8 mouse cellular contexts compared by ENCODE assay signal in genomic region chr12:3981350-3982131, GRCm38 (mm10). TPM values are rescaled to one million over a fixed set of nuclear protein-coding genes. Genes with fewer than 3 reads are reported as not detected.
DNase-seq lines count a peak whose midpoint lies in the region; ATAC-seq and TF ChIP-seq lines count a peak whose summit lies in the region.

No protein-coding gene starts in this region.

- H3K4me3 ChIP-seq in CH12.LX (replicated peaks in 1 of 3; ENCODE audit: low read depth in 2 of 3, low read length in 2 of 3, poor library complexity in 1 of 3): peak overlapping the region; percentile 20 to 50 (median 41)
- peak overlapping the region; percentile 62 for H3K4me3 ChIP-seq in forebrain, embryonic 10.5 days
- peak overlapping the region; percentile 55 for H3K4me3 ChIP-seq in heart, embryonic 15.5 days
- peak overlapping the region; percentile 41 for H3K4me3 ChIP-seq in liver, embryonic 12.5 days
- H3K4me3 ChIP-seq in stomach, embryonic 16.5 days (replicated peaks; ENCODE audit: low read length): peak overlapping the region; percentile 58

- in situ Hi-C loops in CH12.LX (cut with MboI; ENCODE audit: low pct_ligation_motif_present, low pct_unique_long_range_greater_than_20kb, low sequenced_read_pairs): loop anchor here (5.0 kb wide), 1 partner anchor 96 kb away; no protein-coding TSS in a partner anchor

- no peaks in the 10 kb centered on the region for H3K9me3 ChIP-seq in CH12.LX (replicated peaks; ENCODE audit: low read length)
- no peaks in the 10 kb centered on the region for H3K9me3 ChIP-seq in forebrain, embryonic 10.5 days
- no peaks in the 10 kb centered on the region for H3K9me3 ChIP-seq in heart, embryonic 15.5 days (replicated peaks)
- H3K9me3 ChIP-seq in liver, embryonic 12.5 days (replicated peaks): no peaks in the 10 kb centered on the region
- no peaks in the 10 kb centered on the region for H3K9me3 ChIP-seq in stomach, embryonic 16.5 days (replicated peaks; ENCODE audit: control insufficient read depth, low read length)

- no peak overlapping the region for H3K9ac ChIP-seq in CH12.LX (ENCODE audit: insufficient read depth, low read depth)
- peak overlapping the region; percentile 52 for H3K9ac ChIP-seq in heart, embryonic 15.5 days
- H3K9ac ChIP-seq in liver, embryonic 12.5 days: peak overlapping the region; percentile 2; the same call in 1 of the 2 replicates
- H3K9ac ChIP-seq in stomach, embryonic 16.5 days (ENCODE audit: low read length): peak overlapping the region; percentile 74

- no peaks in the 10 kb centered on the region for H3K27me3 ChIP-seq in CH12.LX (replicated peaks)
- H3K27me3 ChIP-seq in forebrain, embryonic 10.5 days (ENCODE audit: poor library complexity, severe bottlenecking): peaks cover 22% of the 10 kb centered on the region
- H3K27me3 ChIP-seq in heart, embryonic 15.5 days: peaks cover 6% of the 10 kb centered on the region; the same call in 1 of the 2 replicates
- H3K27me3 ChIP-seq in liver, embryonic 12.5 days (replicated peaks): peaks cover 53% of the 10 kb centered on the region
- no peaks in the 10 kb centered on the region for H3K27me3 ChIP-seq in stomach, embryonic 16.5 days (ENCODE audit: control insufficient read depth, insufficient read depth, low read length)

- peaks cover 3 to 43% of the 10 kb centered on the region in 2 experiments; a peak in 2 of 4 replicates for H3K4me1 ChIP-seq in CH12.LX (ENCODE audit: control insufficient read depth in 1 of 2, insufficient read depth in 2 of 2)
- peaks cover 21% of the 10 kb centered on the region for H3K4me1 ChIP-seq in forebrain, embryonic 10.5 days
- H3K4me1 ChIP-seq in heart, embryonic 15.5 days (replicated peaks): peaks cover 23% of the 10 kb centered on the region
- peaks cover 16% of the 10 kb centered on the region for H3K4me1 ChIP-seq in liver, embryonic 12.5 days
- H3K4me1 ChIP-seq in stomach, embryonic 16.5 days (ENCODE audit: control insufficient read depth, insufficient read depth, low read length): peaks cover 12% of the 10 kb centered on the region

- H3K79me2 ChIP-seq in CH12.LX (replicated peaks; ENCODE audit: control insufficient read depth, extremely low read depth, insufficient read depth, poor library complexity, severe bottlenecking): no peaks in the 10 kb centered on the region

- under 1% methylated on average over 41 of the region's 41 CpGs for WGBS in forebrain, embryonic 10.5 days
- WGBS in heart, embryonic 15.5 days: under 1% methylated on average over 41 of the region's 41 CpGs
- 2% methylated on average over 41 of the region's 41 CpGs for WGBS in liver, embryonic 12.5 days (ENCODE audit: insufficient replicate concordance)
- WGBS in stomach, embryonic 16.5 days: 1% methylated on average over 41 of the region's 41 CpGs

- H3K4me2 ChIP-seq in CH12.LX (ENCODE audit: insufficient read depth, low read depth, poor library complexity, severe bottlenecking): peak overlapping the region; percentile 33
- H3K4me2 ChIP-seq in heart, embryonic 15.5 days: peak overlapping the region; percentile 93
- H3K4me2 ChIP-seq in liver, embryonic 12.5 days: peak overlapping the region; percentile 73
- peak overlapping the region; percentile 97 for H3K4me2 ChIP-seq in stomach, embryonic 16.5 days (ENCODE audit: low read depth, low read length)

- no peak for TF ChIP-seq EP300 in CH12.LX (IDR thresholded peaks at IDR 0.05; ENCODE audit: low read length)

- dilution Hi-C loops in CH12.LX (cut with MboI; ENCODE audit: extremely low pct_ligation_motif_present, extremely low pct_unique_long_range_greater_than_20kb, low sequenced_read_pairs): no loop called here

- peak; percentile 50 for TF ChIP-seq POLR2A in CH12.LX (IDR thresholded peaks at IDR 0.05; ENCODE audit: low read depth, low read length)

- H3K36me3 ChIP-seq in CH12.LX (replicated peaks in 1 of 2; ENCODE audit: control insufficient read depth in 1 of 2, insufficient read depth in 1 of 2, low read length in 1 of 2): peaks cover 0 to 2% of the 10 kb centered on the region in 2 experiments
- peaks cover 15% of the 10 kb centered on the region for H3K36me3 ChIP-seq in forebrain, embryonic 10.5 days (replicated peaks)
- peaks cover 3% of the 10 kb centered on the region; the same call in 1 of the 2 replicates for H3K36me3 ChIP-seq in heart, embryonic 15.5 days
- no peaks in the 10 kb centered on the region for H3K36me3 ChIP-seq in liver, embryonic 12.5 days
- no peaks in the 10 kb centered on the region for H3K36me3 ChIP-seq in stomach, embryonic 16.5 days (ENCODE audit: control insufficient read depth, insufficient read depth, low read length)

- no peak for TF ChIP-seq CTCF in CH12.LX (conservative IDR thresholded peaks at IDR 0.05 in 1 of 2, IDR thresholded peaks at IDR 0.05 in 1 of 2; ENCODE audit: low read depth in 2 of 2, low read length in 2 of 2)

- peak; percentile 98 for DNase-seq in CH12.LX (ENCODE audit: extremely low read depth)
- DNase-seq in c-Kit-positive CD71-negative TER-119-negative erythroid progenitor cells, embryonic 14.5 days (ENCODE audit: low read depth): peak; percentile 91
- peak; percentile 78 for DNase-seq in forebrain, embryonic 10.5 days (ENCODE audit: extremely low spot score, low spot score)
- peak; percentile 88 for DNase-seq in kidney, postnatal 14 days
- peak; percentile 83 for DNase-seq in naive thymus-derived CD4-positive, alpha-beta T cell, adult 2 months (ENCODE audit: low read depth)

- no peak overlapping the region for H3K27ac ChIP-seq in CH12.LX (ENCODE audit: insufficient read depth, low read depth)
- peak overlapping the region; percentile 69 for H3K27ac ChIP-seq in forebrain, embryonic 10.5 days
- peak overlapping the region; percentile 38; the same call in 1 of the 2 replicates for H3K27ac ChIP-seq in heart, embryonic 15.5 days
- no peak overlapping the region for H3K27ac ChIP-seq in liver, embryonic 12.5 days
- H3K27ac ChIP-seq in stomach, embryonic 16.5 days (ENCODE audit: low read length): peak overlapping the region; percentile 76

- peak; percentile 91 for ATAC-seq in heart, embryonic 15.5 days (replicated peaks; ENCODE audit: insufficient number of reproducible peaks, insufficient read depth, low FRiP score, low read depth)
- peak; percentile 90 for ATAC-seq in liver, embryonic 12.5 days
- peak; percentile 98 for ATAC-seq in stomach, embryonic 16.5 days (ENCODE audit: insufficient read depth, low FRiP score)

- TF ChIP-seq RAD21 in CH12.LX (IDR thresholded peaks at IDR 0.05; ENCODE audit: low read depth, low read length): no peak

TF ChIP-seq in CH12.LX, 34 proteins besides CTCF, POLR2A, EP300 and RAD21:
- TF ChIP-seq E2F4 (IDR thresholded peaks at IDR 0.05; ENCODE audit: insufficient replicate concordance, low read depth, low read length): no peak
- peak; percentile 56; the same call in 1 of the 2 replicates for TF ChIP-seq NELFE (IDR thresholded peaks at IDR 0.05; ENCODE audit: low read depth, low read length)

RNA-seq across cellular contexts. Expression of gene Pomc, which starts 26.8 kb away (rescaled TPM):
- total RNA-seq in CH12.LX (2012; rRNA removed) (3.5 and 4.4 TPM in 2 replicates), CH12.LX (2014; rRNA removed) (2.8 and 2.9 TPM in 2 replicates)
- polyA plus RNA-seq in CH12.LX (2012; ENCODE audit: insufficient read length, low read depth): 2.5 and 3.2 TPM in 2 replicates
- 6.1 and 9.1 TPM in 2 replicates for polyA plus RNA-seq in forebrain, embryonic 10.5 days (2016; fragmentation: Nextera tagmentation; extraction: Ambion mirVana)
- polyA plus RNA-seq in heart, embryonic 15.5 days (2015; fragmentation: Nextera tagmentation; extraction: Ambion mirVana): 1.2 and 1.6 TPM in 2 replicates
- polyA plus RNA-seq in liver, embryonic 12.5 days (2016; fragmentation: Nextera tagmentation; extraction: Ambion mirVana): 0.87 and 0.90 TPM in 2 replicates
- 1.6 and 2.4 TPM in 2 replicates for polyA plus RNA-seq in stomach, embryonic 16.5 days (2015; fragmentation: Nextera tagmentation; extraction: Ambion mirVana)

RNA-seq across cellular contexts. Expression of gene Efr3b, which starts 57.2 kb away (rescaled TPM):
- total RNA-seq in CH12.LX (2012; rRNA removed): 0.63 and 0.68 TPM in 2 replicates
- 0.82 and 1.7 TPM in 2 replicates for total RNA-seq in CH12.LX (2014; rRNA removed)
- polyA plus RNA-seq in CH12.LX (2012; ENCODE audit: insufficient read length, low read depth): 1.7 and 2.1 TPM in 2 replicates
- 7.7 and 8.7 TPM in 2 replicates for polyA plus RNA-seq in forebrain, embryonic 10.5 days (2016; fragmentation: Nextera tagmentation; extraction: Ambion mirVana)
- polyA plus RNA-seq in heart, embryonic 15.5 days (2015; fragmentation: Nextera tagmentation; extraction: Ambion mirVana): 5.1 and 5.4 TPM in 2 replicates
- 0.41 and 0.50 TPM in 2 replicates for polyA plus RNA-seq in liver, embryonic 12.5 days (2016; fragmentation: Nextera tagmentation; extraction: Ambion mirVana)
- 3.4 and 3.5 TPM in 2 replicates for polyA plus RNA-seq in stomach, embryonic 16.5 days (2015; fragmentation: Nextera tagmentation; extraction: Ambion mirVana)

Comparison
In these comparisons a context has a peak if more than half of its experiments do, and no peak if none do; other contexts are left out.
1. H3K27ac ChIP-seq: peak in forebrain, embryonic 10.5 days (single experiment), heart, embryonic 15.5 days (single experiment) and stomach, embryonic 16.5 days (single experiment); none in CH12.LX (single experiment) and liver, embryonic 12.5 days (single experiment).
2. H3K4me2 ChIP-seq: peak in every context shown above with its lines; median percentile 97 in stomach, embryonic 16.5 days; 93 in heart, embryonic 15.5 days; 73 in liver, embryonic 12.5 days; 33 in CH12.LX.
3. Peak in every context shown above with its lines, with median percentiles within 50 percentile points of each other: DNase-seq, H3K4me3 ChIP-seq and ATAC-seq.